Mouse (Mus musculus): ENCODE data around the gene Alx1. TPM values are rescaled to one million over a fixed set of nuclear protein-coding genes. Genes with fewer than 3 reads are reported as not detected.

Alx1 gene
- polyA plus RNA-seq, 1 experiment from 2014 or later, result 110 TPM

DNA sequence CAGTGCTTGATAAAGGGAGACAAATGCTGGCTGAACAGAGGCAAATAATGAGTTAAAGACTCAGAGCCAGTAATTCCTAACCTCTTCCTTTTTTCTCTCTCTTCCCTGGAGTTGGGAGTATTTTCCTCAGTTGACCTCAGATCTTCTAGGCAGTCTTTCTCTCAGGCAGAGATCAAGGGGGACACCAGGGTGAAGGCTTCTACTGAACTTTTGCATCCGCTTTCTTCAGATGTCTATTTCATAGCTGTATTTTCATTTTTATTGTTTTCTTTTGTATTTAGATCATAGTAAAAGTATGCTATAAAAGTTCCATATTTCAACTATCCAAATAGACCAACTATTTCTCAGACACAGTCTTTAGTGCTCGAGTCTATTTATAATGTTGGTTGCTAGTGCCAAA is 27.5 kb downstream of the Alx1 start:
- H3K9me3 ChIP-seq, result no peaks in the 10 kb centered on the region
- H3K4me1 ChIP-seq, result no peaks in the 10 kb centered on the region
- H3K36me3 ChIP-seq (replicated peaks), result no peaks in the 10 kb centered on the region
- no peak overlapping the region for H3K27ac ChIP-seq (replicated peaks)
- no peak for DNase-seq (ENCODE audit: low spot score)
- H3K27me3 ChIP-seq (replicated peaks; ENCODE audit: low read depth, poor library complexity, severe bottlenecking), result no peaks in the 10 kb centered on the region
- WGBS, result 87% methylated on average over 2 of the region's 2 CpGs
- no peak overlapping the region for H3K4me3 ChIP-seq

DNA sequence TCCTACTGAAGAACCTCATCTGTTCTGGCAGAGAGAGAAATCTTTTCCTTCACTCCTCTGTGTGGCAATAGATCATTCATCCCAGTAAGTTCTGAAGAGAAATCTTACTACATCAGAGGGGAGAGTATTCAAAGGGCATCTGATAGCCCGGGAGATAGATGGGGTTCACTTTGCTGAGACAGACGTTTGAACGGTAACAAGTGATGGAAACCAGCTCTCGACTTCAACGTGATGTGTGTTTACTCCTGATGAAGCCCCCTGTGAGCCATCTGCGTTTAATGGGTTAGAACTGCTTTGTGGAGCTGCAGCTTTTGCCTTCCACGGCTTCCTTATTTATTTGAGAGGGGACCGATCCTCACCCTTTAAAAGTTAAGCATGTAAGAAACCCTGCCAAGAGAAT is 29.1 kb downstream of the Alx1 start:
- Histone ChIP-seq H3K4me3 (no peak overlapping the region), H3K4me1 (no peaks in the 10 kb centered on the region), H3K27ac (replicated peaks) (no peak overlapping the region), H3K27me3 (replicated peaks; ENCODE audit: low read depth, poor library complexity, severe bottlenecking) (no peaks in the 10 kb centered on the region), H3K36me3 (replicated peaks) (no peaks in the 10 kb centered on the region), H3K9me3 (no peaks in the 10 kb centered on the region)
- WGBS, result 61% methylated on average over 8 of the region's 8 CpGs
- peak; percentile 15 for DNase-seq (ENCODE audit: low spot score)

DNA sequence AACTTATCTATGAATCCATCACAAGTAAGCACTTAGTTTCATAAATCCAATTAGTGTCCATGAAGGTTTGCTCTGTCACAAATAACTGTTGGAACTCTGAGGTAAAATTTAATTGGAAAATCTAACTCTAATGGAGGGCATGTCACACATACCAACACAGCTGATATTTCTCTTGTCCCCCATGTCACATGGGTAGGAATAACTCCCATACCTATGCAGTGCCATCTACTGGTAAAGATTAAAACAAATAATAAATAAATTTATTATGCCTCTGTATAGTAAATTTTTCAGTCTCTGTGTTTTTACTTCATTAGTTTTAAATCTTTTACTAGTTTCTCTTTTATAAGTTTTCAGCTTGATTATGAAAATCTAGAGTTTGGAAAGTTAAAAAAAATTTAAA is 30.4 kb downstream of the Alx1 start:
- Histone ChIP-seq H3K4me1 (no peaks in the 10 kb centered on the region), H3K27me3 (replicated peaks; ENCODE audit: low read depth, poor library complexity, severe bottlenecking) (no peaks in the 10 kb centered on the region)
- no peak for DNase-seq (ENCODE audit: low spot score)

DNA sequence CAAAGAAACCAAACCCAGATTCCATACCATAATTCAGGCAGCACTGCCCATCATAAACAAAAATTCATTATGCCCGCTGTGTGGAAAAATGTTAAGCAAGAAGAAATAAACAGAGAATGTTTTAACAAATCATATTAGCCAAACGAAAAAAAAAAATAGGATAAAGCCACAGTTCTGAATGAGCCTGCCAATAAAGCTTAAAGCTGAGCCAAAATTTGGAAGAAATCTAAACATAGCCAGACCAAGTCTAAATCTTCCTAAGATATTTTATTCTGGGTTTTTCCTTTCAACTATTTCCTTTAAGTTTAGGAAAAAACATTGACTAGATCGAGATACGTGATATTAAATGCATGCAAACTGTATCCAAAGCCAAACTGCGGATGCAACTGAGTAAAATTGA is 54.9 kb downstream of the Alx1 start:
- Histone ChIP-seq H3K36me3 (replicated peaks) (no peaks in the 10 kb centered on the region), H3K4me1 (0 out of 2 replicates have a peak, but pooled peaks cover 2% of the 10 kb centered on the region), H3K4me3 (no peak overlapping the region), H3K27ac (replicated peaks) (no peak overlapping the region), H3K9me3 (no peaks in the 10 kb centered on the region), H3K27me3 (replicated peaks; ENCODE audit: low read depth, poor library complexity, severe bottlenecking) (no peaks in the 10 kb centered on the region)
- DNase-seq (ENCODE audit: low spot score), result no peak
- WGBS, result 90% methylated on average over 5 of the region's 5 CpGs

More for the DNA sequence above, 30.4 kb downstream of the Alx1 start:
- no peaks in the 10 kb centered on the region for H3K36me3 ChIP-seq (replicated peaks)
- no peaks in the 10 kb centered on the region for H3K9me3 ChIP-seq
- no peak overlapping the region for H3K27ac ChIP-seq (replicated peaks)
- no peak overlapping the region for H3K4me3 ChIP-seq

DNA sequence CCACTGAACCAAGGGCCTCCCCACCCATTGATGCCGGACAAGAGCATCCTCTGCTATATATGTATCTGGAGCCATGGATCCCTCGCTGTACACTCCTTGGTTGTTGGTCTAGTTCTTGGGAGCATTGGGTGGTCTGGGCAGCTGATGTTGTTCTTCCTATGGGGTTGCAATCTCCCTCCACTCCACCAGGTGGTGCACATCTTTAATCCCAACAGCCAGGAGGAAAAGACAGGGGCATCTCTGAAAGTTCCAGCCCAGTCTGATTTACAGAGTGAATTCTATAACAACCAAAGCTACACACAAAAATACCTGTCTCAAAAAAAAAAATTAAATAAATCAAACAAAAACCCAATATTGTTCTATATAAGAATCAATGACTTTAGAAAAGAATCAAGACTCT is 70.4 kb downstream of the Alx1 start:
- no peaks in the 10 kb centered on the region for H3K4me1 ChIP-seq
- no peak for DNase-seq (ENCODE audit: low spot score)
- WGBS, result 80% methylated on average over 2 of the region's 2 CpGs
- H3K9me3 ChIP-seq, result no peaks in the 10 kb centered on the region
- no peak overlapping the region for H3K27ac ChIP-seq (replicated peaks)
- H3K36me3 ChIP-seq (replicated peaks), result no peaks in the 10 kb centered on the region
- H3K27me3 ChIP-seq (replicated peaks; ENCODE audit: low read depth, poor library complexity, severe bottlenecking), result no peaks in the 10 kb centered on the region
- H3K4me3 ChIP-seq, result no peak overlapping the region

Other genes starting within 250 kb of the Alx1 start
- 0.60 and 1.2 TPM in 2 replicates for gene Lrriq1, start 206.1 kb upstream of the Alx1 start, polyA plus RNA-seq (2016; fragmentation: Nextera tagmentation; extraction: Ambion mirVana)

Measured in embryonic facial prominence, embryonic 10.5 days (tissue).